Mouse (Mus musculus) MEL (cell line): ENCODE data around the gene Cyb5d2. TPM values are rescaled to one million over a fixed set of nuclear protein-coding genes. Genes with fewer than 3 reads are reported as not detected.
A peak's percentile ranks its signal among the peaks of the same experiment; 100 is the strongest.

Experiments
- DNase-seq: peaks from one replicate; pipeline ENCODE4 v3.0.0; 2011; ENCODE audit warnings: low read depth, low spot score
- H3K27ac ChIP-seq: 2 replicates; pipeline ENCODE4 v1.5.1; 2012; ENCODE audit warnings: low read depth, mild to moderate bottlenecking, control low read depth, low read length, moderate library complexity; ENCODE audit not compliant: control insufficient read depth
- H3K27me3 ChIP-seq, 2 experiments: fragments of 150-350 bp in 1 of 2; sonication (generic) in 1 of 2; 2 replicates each; pipeline ENCODE4 v1.6.1; 2012; ENCODE audit warnings: low read length in 2 of 2, mild to moderate bottlenecking in 2 of 2, improper control_type of control experiment in 1 of 2, moderate library complexity in 1 of 2; ENCODE audit not compliant: insufficient read depth in 2 of 2, control insufficient read depth in 1 of 2
- H3K36me3 ChIP-seq, 2 experiments: 2 replicates each; pipeline ENCODE4 v1.6.1; 2012 to 2014; ENCODE audit warnings: low read length in 2 of 2, improper control_type of control experiment in 1 of 2, inconsistent platforms in 1 of 2, mild to moderate bottlenecking in 1 of 2; ENCODE audit not compliant: insufficient read depth in 2 of 2, control insufficient read depth in 1 of 2
- H3K4me1 ChIP-seq, 2 experiments: fragments of 150-350 bp in 1 of 2; sonication (generic) in 1 of 2; 2 replicates each; pipeline ENCODE4 v1.6.1; 2012; ENCODE audit warnings: low read length in 2 of 2, improper control_type of control experiment in 1 of 2, mild to moderate bottlenecking in 1 of 2; ENCODE audit not compliant: insufficient read depth in 2 of 2, control insufficient read depth in 1 of 2
- H3K4me3 ChIP-seq, 2 experiments: fragments of 150-350 bp in 1 of 2; sonication (generic) in 1 of 2; 2 replicates each; pipeline ENCODE4 v1.5.1; 2012; ENCODE audit warnings: low read depth in 2 of 2, low read length in 2 of 2, mild to moderate bottlenecking in 2 of 2, moderate library complexity in 2 of 2, control low read depth in 1 of 2, improper control_type of control experiment in 1 of 2; ENCODE audit not compliant: control insufficient read depth in 1 of 2, insufficient read depth in 1 of 2
- H3K79me2 ChIP-seq: 2 replicates; pipeline ENCODE4 v1.6.1; 2012; ENCODE audit warnings: mild to moderate bottlenecking, low read length, moderate library complexity; ENCODE audit not compliant: control insufficient read depth, poor library complexity, insufficient read depth
- H3K9ac ChIP-seq: 2 replicates; pipeline ENCODE4 v1.6.1; 2012; ENCODE audit warnings: low read depth, mild to moderate bottlenecking, control low read depth, low read length, moderate library complexity; ENCODE audit not compliant: control insufficient read depth, poor library complexity, severe bottlenecking
- H3K9me3 ChIP-seq: fragments of 150-350 bp; sonication (generic); replicated peaks from 2 replicates; pipeline ENCODE4 v1.6.1; 2012; ENCODE audit warnings: mild to moderate bottlenecking, low read length, improper control_type of control experiment, moderate library complexity; ENCODE audit not compliant: insufficient read depth
- BHLHE40 ChIP-seq: IDR thresholded peaks from 2 replicates; pipeline ENCODE4 v1.6.1; 2012; ENCODE audit warnings: low read depth, mild to moderate bottlenecking, inconsistent platforms, low read length, improper control_type of control experiment, borderline replicate concordance
- CHD1 ChIP-seq: IDR thresholded peaks from 2 replicates; pipeline ENCODE4 v1.6.1; 2012; ENCODE audit warnings: low read depth, mild to moderate bottlenecking, inconsistent platforms, low read length, improper control_type of control experiment
- CHD2 ChIP-seq: IDR thresholded peaks from 2 replicates; pipeline ENCODE4 v1.6.1; 2011; ENCODE audit warnings: low read length, improper control_type of control experiment
- CTCF ChIP-seq, 3 experiments: IDR thresholded peaks in 2 of 3; conservative IDR thresholded peaks in 1 of 3; 2 replicates each; pipeline ENCODE4 v1.5.1; 2011 to 2012; ENCODE audit warnings: low read length in 3 of 3, low read depth in 2 of 3, mild to moderate bottlenecking in 2 of 3, improper control_type of control experiment in 1 of 3, inconsistent platforms in 1 of 3, mixed read lengths in 1 of 3, moderate library complexity in 1 of 3; ENCODE audit not compliant: control insufficient read depth in 1 of 3, insufficient read depth in 1 of 3, poor library complexity in 1 of 3, severe bottlenecking in 1 of 3
- E2F4 ChIP-seq: IDR thresholded peaks from 2 replicates; pipeline ENCODE4 v1.6.1; 2011; ENCODE audit warnings: low read depth, low read length, improper control_type of control experiment, borderline replicate concordance
- ELF1 ChIP-seq: IDR thresholded peaks from 2 replicates; pipeline ENCODE4 v1.6.1; 2014; ENCODE audit warnings: low read depth, mild to moderate bottlenecking, inconsistent platforms, low read length, improper control_type of control experiment, moderate library complexity
- ETS1 ChIP-seq: IDR thresholded peaks from 2 replicates; pipeline ENCODE4 v1.6.1; 2012; ENCODE audit warnings: low read depth, mild to moderate bottlenecking, inconsistent platforms, low read length, improper control_type of control experiment, moderate library complexity
- GABPA ChIP-seq: IDR thresholded peaks from 2 replicates; pipeline ENCODE4 v1.6.1; 2012; ENCODE audit warnings: low read depth, mild to moderate bottlenecking, inconsistent platforms, low read length, improper control_type of control experiment, moderate library complexity
- HCFC1 ChIP-seq: IDR thresholded peaks from 2 replicates; pipeline ENCODE4 v1.6.1; 2012; ENCODE audit warnings: low read depth, mild to moderate bottlenecking, inconsistent platforms, low read length, improper control_type of control experiment, moderate library complexity
- JUND ChIP-seq: IDR thresholded peaks from 2 replicates; pipeline ENCODE4 v1.6.1; 2011; ENCODE audit warnings: low read depth, mild to moderate bottlenecking, improper control_type of control experiment, low read length
- KAT2A ChIP-seq: conservative IDR thresholded peaks from 2 replicates; pipeline ENCODE4 v1.6.1; 2012; ENCODE audit warnings: low read depth, low read length, improper control_type of control experiment, inconsistent platforms
- MAFK ChIP-seq: IDR thresholded peaks from 2 replicates; pipeline ENCODE4 v1.6.1; 2011; ENCODE audit warnings: low read depth, mild to moderate bottlenecking, low read length, improper control_type of control experiment, borderline replicate concordance
- MAX ChIP-seq: IDR thresholded peaks from 2 replicates; pipeline ENCODE4 v1.6.1; 2011; ENCODE audit warnings: low read length, improper control_type of control experiment
- MAZ ChIP-seq: IDR thresholded peaks from 2 replicates; pipeline ENCODE4 v1.6.1; 2012; ENCODE audit warnings: low read depth, mild to moderate bottlenecking, inconsistent platforms, low read length, improper control_type of control experiment
- MEF2A ChIP-seq: IDR thresholded peaks from 2 replicates; pipeline ENCODE4 v1.6.1; 2014; ENCODE audit warnings: low read depth, mild to moderate bottlenecking, inconsistent platforms, low read length, improper control_type of control experiment; ENCODE audit not compliant: poor library complexity, insufficient replicate concordance, severe bottlenecking; ENCODE audit errors: extremely low read depth
- MXI1 ChIP-seq: IDR thresholded peaks from 2 replicates; pipeline ENCODE4 v1.6.1; 2011; ENCODE audit warnings: mild to moderate bottlenecking, low read depth, low read length, improper control_type of control experiment
- MYB ChIP-seq: IDR thresholded peaks from 2 replicates; pipeline ENCODE4 v1.6.1; 2011; ENCODE audit warnings: mild to moderate bottlenecking, low read depth, low read length, improper control_type of control experiment
- NRF1 ChIP-seq: IDR thresholded peaks from 2 replicates; pipeline ENCODE4 v1.6.1; 2014; ENCODE audit warnings: low read depth, mild to moderate bottlenecking, inconsistent platforms, low read length, improper control_type of control experiment, moderate library complexity; ENCODE audit not compliant: poor library complexity, insufficient read depth, severe bottlenecking
- POLR2A ChIP-seq, 2 experiments: IDR thresholded peaks; 2 replicates each; pipeline ENCODE4 v1.6.1; 2011 to 2012; ENCODE audit warnings: low read length in 2 of 2, mild to moderate bottlenecking in 2 of 2, control low read depth in 1 of 2, improper control_type of control experiment in 1 of 2, low read depth in 1 of 2, moderate library complexity in 1 of 2; ENCODE audit not compliant: control insufficient read depth in 1 of 2, insufficient read depth in 1 of 2, poor library complexity in 1 of 2
- POLR2AphosphoS2 ChIP-seq: IDR thresholded peaks from 2 replicates; pipeline ENCODE4 v1.6.1; 2011; ENCODE audit warnings: low read length, improper control_type of control experiment
- POLR2AphosphoS5 ChIP-seq: IDR thresholded peaks from 2 replicates; pipeline ENCODE4 v1.6.1; 2012; ENCODE audit warnings: low read depth, borderline replicate concordance, mild to moderate bottlenecking, inconsistent platforms, low read length, moderate library complexity, mixed read lengths
- RAD21 ChIP-seq: IDR thresholded peaks from 2 replicates; pipeline ENCODE4 v1.6.1; 2011; ENCODE audit warnings: mild to moderate bottlenecking, low read depth, low read length, improper control_type of control experiment
- RCOR1 ChIP-seq: IDR thresholded peaks from 2 replicates; pipeline ENCODE4 v1.6.1; 2012; ENCODE audit warnings: low read depth, mild to moderate bottlenecking, inconsistent platforms, low read length, improper control_type of control experiment
- SIN3A ChIP-seq: IDR thresholded peaks from 2 replicates; pipeline ENCODE4 v1.6.1; 2012; ENCODE audit warnings: low read length, improper control_type of control experiment, inconsistent platforms
- SMC3 ChIP-seq: IDR thresholded peaks from 2 replicates; pipeline ENCODE4 v1.6.1; 2011; ENCODE audit warnings: low read depth, low read length, improper control_type of control experiment
- TAL1 ChIP-seq: IDR thresholded peaks from 2 replicates; pipeline ENCODE4 v1.6.1; 2012; ENCODE audit warnings: mild to moderate bottlenecking, inconsistent platforms, low read length, moderate library complexity, mixed read lengths
- TBP ChIP-seq: IDR thresholded peaks from 2 replicates; pipeline ENCODE4 v1.8.0; 2011; ENCODE audit warnings: low read depth, low read length, improper control_type of control experiment
- TCF12 ChIP-seq: IDR thresholded peaks from 2 replicates; pipeline ENCODE4 v1.6.1; 2014; ENCODE audit warnings: low read depth, mild to moderate bottlenecking, inconsistent platforms, low read length, improper control_type of control experiment, moderate library complexity
- UBTF ChIP-seq: IDR thresholded peaks from 2 replicates; pipeline ENCODE4 v1.6.1; 2012; ENCODE audit warnings: low read depth, mild to moderate bottlenecking, inconsistent platforms, low read length, improper control_type of control experiment, moderate library complexity, borderline replicate concordance; ENCODE audit not compliant: insufficient read depth
- USF1 ChIP-seq: IDR thresholded peaks from 2 replicates; pipeline ENCODE4 v1.6.1; 2014; ENCODE audit warnings: low read depth, mild to moderate bottlenecking, inconsistent platforms, low read length, improper control_type of control experiment, moderate library complexity
- USF2 ChIP-seq, 2 experiments: IDR thresholded peaks; 2 replicates each; pipeline ENCODE4 v1.6.1; 2011 to 2012; ENCODE audit warnings: improper control_type of control experiment in 2 of 2, low read length in 2 of 2, borderline replicate concordance in 1 of 2, inconsistent platforms in 1 of 2, low read depth in 1 of 2, mild to moderate bottlenecking in 1 of 2; ENCODE audit not compliant: insufficient read depth in 1 of 2
- ZC3H11A ChIP-seq: IDR thresholded peaks from 2 replicates; pipeline ENCODE4 v1.6.1; 2012; ENCODE audit warnings: low read depth, mild to moderate bottlenecking, inconsistent platforms, low read length, improper control_type of control experiment
- ZKSCAN1 ChIP-seq: IDR thresholded peaks from 2 replicates; pipeline ENCODE4 v1.6.1; 2012; ENCODE audit warnings: low read depth, mild to moderate bottlenecking, inconsistent platforms, low read length, improper control_type of control experiment, moderate library complexity
- ZMIZ1 ChIP-seq: IDR thresholded peaks from 2 replicates; pipeline ENCODE4 v1.6.1; 2012; ENCODE audit warnings: low read depth, mild to moderate bottlenecking, inconsistent platforms, low read length, improper control_type of control experiment, moderate library complexity
- polyA plus RNA-seq, 2 experiments: library from polyadenylated mRNA; stranded (reverse) in 1 of 2; unstranded in 1 of 2; fragments of >175 nt in 1 of 2; fragments of >200 nt in 1 of 2; gene quantifications; 2 replicates each; pipeline versions ENCODE4 v1.2.1 to v1.2.4; 2012; ENCODE audit warnings: low replicate concordance in 2 of 2, low read depth in 1 of 2; ENCODE audit not compliant: insufficient read length in 2 of 2, insufficient read depth in 1 of 2, missing spikeins in 1 of 2
- total RNA-seq: library from RNA; depleted of rRNA; stranded (reverse); fragments of 300-350 nt; gene quantifications from 2 replicates; pipeline ENCODE4 v1.2.3, GENCODE M21; 2012

Cyb5d2 gene
- total and polyA plus RNA-seq, 3 experiments: 4.6 to 7.2 TPM; not detected in 1

GRCm38 (mm10) chr11:72798112-72798511 is 2.2 kb upstream of the Cyb5d2 start (continued):
- TF ChIP-seq NRF1: no peak
- TF ChIP-seq SIN3A: peak; percentile 56; the same call in 1 of the 2 replicates

- no peaks in the 10 kb centered on the region for H3K27me3 ChIP-seq
- H3K36me3 ChIP-seq: peaks cover 0 to 35% of the 10 kb centered on the region in 2 experiments; a peak in 3 of 4 replicates
- H3K79me2 ChIP-seq: peaks cover 31% of the 10 kb centered on the region
- peak; percentile 80 for DNase-seq
- no peaks in the 10 kb centered on the region for H3K9me3 ChIP-seq
- H3K4me1 ChIP-seq: peaks cover 9 to 19% of the 10 kb centered on the region in 2 experiments
- H3K4me3 ChIP-seq: peak overlapping the region; percentile 63 to 81
- H3K9ac ChIP-seq: peak overlapping the region; percentile 83
- peak overlapping the region; percentile 63 for H3K27ac ChIP-seq
- no peak for TF ChIP-seq POLR2AphosphoS2
- no peak for TF ChIP-seq ELF1
- TF ChIP-seq BHLHE40: no peak
- no peak for TF ChIP-seq TCF12
- TF ChIP-seq MAZ: no peak
- no peak for TF ChIP-seq MAFK
- no peak for TF ChIP-seq POLR2AphosphoS5
- no peak for TF ChIP-seq ZKSCAN1
- no peak for TF ChIP-seq MEF2A
- TF ChIP-seq MAX: no peak
- TF ChIP-seq POLR2A (IDR thresholded peaks at IDR 0.05; ENCODE audit: control insufficient read depth in 1 of 2, insufficient read depth in 1 of 2, low read depth in 1 of 2, low read length in 2 of 2, poor library complexity in 1 of 2): no peak
- no peak for TF ChIP-seq KAT2A
- TF ChIP-seq SMC3: no peak
- no peak for TF ChIP-seq RCOR1
- TF ChIP-seq USF1: no peak
- TF ChIP-seq SIN3A: peak; percentile 86
- no peak for TF ChIP-seq UBTF
- no peak for TF ChIP-seq MYB
- no peak for TF ChIP-seq NRF1
- TF ChIP-seq ETS1: no peak
- no peak for TF ChIP-seq TAL1
- TF ChIP-seq CHD1: 0 out of 2 replicates have a peak, but pooled peaks have one; percentile 79
- no peak for TF ChIP-seq ZC3H11A
- TF ChIP-seq CTCF (IDR thresholded peaks at IDR 0.05 in 2 of 3, conservative IDR thresholded peaks at IDR 0.05 in 1 of 3; ENCODE audit: control insufficient read depth in 1 of 3, insufficient read depth in 1 of 3, low read depth in 2 of 3, low read length in 3 of 3, poor library complexity in 1 of 3, severe bottlenecking in 1 of 3): no peak
- no peak for TF ChIP-seq E2F4
- no peak for TF ChIP-seq CHD2
- TF ChIP-seq GABPA: no peak
- TF ChIP-seq TBP: peak; percentile 65
- TF ChIP-seq MXI1: peak; percentile 71; the same call in 1 of the 2 replicates
- TF ChIP-seq ZMIZ1: no peak
- TF ChIP-seq HCFC1: peak; percentile 17; the same call in 1 of the 2 replicates
- TF ChIP-seq USF2 (IDR thresholded peaks at IDR 0.05; ENCODE audit: borderline replicate concordance in 1 of 2, insufficient read depth in 1 of 2, low read depth in 1 of 2, low read length in 2 of 2): no peak
- TF ChIP-seq JUND: no peak
- TF ChIP-seq RAD21: no peak
Observed at GRCm38 (mm10) chr11:72796773-72797338, 914 bp upstream of the Cyb5d2 start.
